14 mouse cellular contexts compared by ENCODE assay signal in genomic region chr12:98023655-98024054, GRCm38 (mm10).
DNase-seq lines count a peak whose midpoint lies in the region; ATAC-seq lines count a peak whose summit lies in the region.
"Had no signal": no experiment of that assay in that cellular context is flagged by ENCODE, and none has a peak within 500 bp of the region (broad histone marks: within the 10 kb centered on the region; RNA-seq: fewer than 3 reads in every experiment).

No protein-coding gene starts in this region.

- 8% methylated on average over 6 of the region's 6 CpGs for WGBS in forebrain, embryonic 16.5 days
- WGBS in midbrain, embryonic 12.5 days, result 63% methylated on average over 6 of the region's 6 CpGs

- no peaks in the 10 kb centered on the region for H3K36me3 ChIP-seq in forebrain, embryonic 16.5 days (ENCODE audit: control insufficient read depth, insufficient read depth)
- H3K36me3 ChIP-seq in midbrain, embryonic 12.5 days, result no peaks in the 10 kb centered on the region
- H3K36me3 ChIP-seq: limb, embryonic 13.5 days had no signal

- peak overlapping the region; percentile 63 for H3K27ac ChIP-seq in forebrain, embryonic 16.5 days (ENCODE audit: low read length)
- H3K27ac ChIP-seq in midbrain, embryonic 12.5 days (replicated peaks), result no peak overlapping the region
- H3K27ac ChIP-seq: limb, embryonic 13.5 days had no signal

- peaks cover 16% of the 10 kb centered on the region for H3K4me1 ChIP-seq in forebrain, embryonic 16.5 days (replicated peaks; ENCODE audit: control insufficient read depth, insufficient read depth, low read length)
- H3K4me1 ChIP-seq in midbrain, embryonic 12.5 days, result peaks cover 4% of the 10 kb centered on the region; the same call in 1 of the 2 replicates
- H3K4me1 ChIP-seq: limb, embryonic 13.5 days had no signal

- ATAC-seq in forebrain, embryonic 16.5 days, result peak; percentile 97
- ATAC-seq in midbrain, embryonic 12.5 days (ENCODE audit: low FRiP score, low read depth), result peak; percentile 30; the same call in 1 of the 2 replicates
- ATAC-seq: intestine, embryonic 16.5 days had no signal

- no peaks in the 10 kb centered on the region for H3K9me3 ChIP-seq in forebrain, embryonic 16.5 days (ENCODE audit: control insufficient read depth, low read length)
- H3K9me3 ChIP-seq in midbrain, embryonic 12.5 days, result no peaks in the 10 kb centered on the region
- H3K9me3 ChIP-seq: limb, embryonic 13.5 days had no signal

- H3K27me3 ChIP-seq in forebrain, embryonic 16.5 days (replicated peaks; ENCODE audit: control insufficient read depth, insufficient read depth, low read length), result no peaks in the 10 kb centered on the region
- no peaks in the 10 kb centered on the region for H3K27me3 ChIP-seq in midbrain, embryonic 12.5 days
- H3K27me3 ChIP-seq: limb, embryonic 13.5 days had no signal

- H3K4me2 ChIP-seq in forebrain, embryonic 16.5 days (ENCODE audit: low read length), result 0 out of 2 replicates have a peak overlapping the region, but pooled peaks have one; percentile 28
- H3K4me2 ChIP-seq in midbrain, embryonic 12.5 days (replicated peaks), result no peak overlapping the region
- H3K4me2 ChIP-seq: limb, embryonic 13.5 days had no signal

- peak; percentile 10 to 31 for DNase-seq in heart, adult 9 months (ENCODE audit: low spot score in 2 of 2)
- no peak for DNase-seq in heart, postnatal 25 days (ENCODE audit: low spot score)
- peak; percentile 49 for DNase-seq in brain, adult 2 months (ENCODE audit: low read depth, low spot score)
- no peak for DNase-seq in kidney, adult 11 months
- DNase-seq in cerebellum, postnatal 4 days (ENCODE audit: low spot score in 2 of 2), result no peak
- DNase-seq: cerebellum, adult 8-10 months; gastrocnemius, postnatal 25 days; kidney, postnatal 4 days; lung, adult 18-20 months; thymus, postnatal 25 days had no signal

- intact Hi-C loops in heart, postnatal 25 days (cut with DNase I), result no loop called here

- H3K9ac ChIP-seq in forebrain, embryonic 16.5 days (replicated peaks; ENCODE audit: low read depth, low read length), result no peak overlapping the region
- H3K9ac ChIP-seq in midbrain, embryonic 12.5 days (replicated peaks), result no peak overlapping the region
- H3K9ac ChIP-seq: limb, embryonic 13.5 days had no signal

- no peak overlapping the region for H3K4me3 ChIP-seq in forebrain, embryonic 16.5 days (replicated peaks; ENCODE audit: low read length)
- H3K4me3 ChIP-seq in midbrain, embryonic 12.5 days, result no peak overlapping the region
- H3K4me3 ChIP-seq: limb, embryonic 13.5 days had no signal

Comparison
In these comparisons a context has a peak if more than half of its experiments do, and no peak if none do; other contexts are left out.
1. DNase-seq: peak in heart, adult 9 months (2 of 2) and brain, adult 2 months (single experiment); none in heart, postnatal 25 days (single experiment), kidney, adult 11 months (single experiment) and cerebellum, postnatal 4 days (0 of 2).